Mouse (Mus musculus) heart, embryonic 12.5 days (tissue): ENCODE measurements around the gene Rbm44. TPM values are rescaled to one million over a fixed set of nuclear protein-coding genes. Genes with fewer than 3 reads are reported as not detected.

ENCODE experiments used
- ATAC-seq: fragments of 200-750 bp; cut with Nextera tagmentation; 2 replicates; pipeline ENCODE4 v1.8.0; 2017; ENCODE audit warnings: moderate TSS enrichment, moderate library complexity; ENCODE audit not compliant: insufficient number of reproducible peaks, low FRiP score
- H3K27ac ChIP-seq: fragments of 300-500 bp; sonication (generic); 2 replicates; pipeline ENCODE4 v1.5.1; 2016; ENCODE audit warnings: mild to moderate bottlenecking, moderate library complexity; ENCODE audit not compliant: poor library complexity, severe bottlenecking
- H3K27me3 ChIP-seq: fragments of 300-500 bp; sonication (generic); replicated peaks from 2 replicates; pipeline ENCODE4 v1.6.1; 2016; ENCODE audit warnings: mild to moderate bottlenecking, moderate library complexity
- H3K36me3 ChIP-seq: fragments of 300-500 bp; sonication (generic); 2 replicates; pipeline ENCODE4 v1.6.1; 2016; ENCODE audit warnings: mild to moderate bottlenecking, moderate library complexity
- H3K4me1 ChIP-seq: fragments of 300-500 bp; sonication (generic); replicated peaks from 2 replicates; pipeline ENCODE4 v1.6.1; 2016; ENCODE audit warnings: mild to moderate bottlenecking
- H3K4me2 ChIP-seq: fragments of 300-500 bp; sonication (generic); 2 replicates; pipeline ENCODE4 v1.6.1; 2016; ENCODE audit warnings: mild to moderate bottlenecking, moderate library complexity
- H3K4me3 ChIP-seq: fragments of 300-500 bp; sonication (generic); 2 replicates; pipeline ENCODE4 v1.5.1; 2016; ENCODE audit warnings: mild to moderate bottlenecking
- H3K9ac ChIP-seq: fragments of 300-500 bp; sonication (generic); 2 replicates; pipeline ENCODE4 v1.6.1; 2016; ENCODE audit warnings: mild to moderate bottlenecking, moderate library complexity
- H3K9me3 ChIP-seq: fragments of 300-500 bp; sonication (generic); replicated peaks from 2 replicates; pipeline ENCODE4 v1.6.1; 2016; ENCODE audit warnings: mild to moderate bottlenecking, moderate library complexity
- WGBS: fragments of 180-500 bp; shearing (Covaris S2); methylation state at CpG from one replicate; pipeline ENCODE4 v1.1.7; 2016; 5-methylcytosine and 5-hydroxymethylcytosine counted together
- polyA plus RNA-seq: library from polyadenylated mRNA; unstranded; fragments of >200 nt; fragmentation: Nextera tagmentation; extraction: Ambion mirVana; gene quantifications from 2 replicates; pipeline ENCODE4 v1.2.1, GENCODE M21; 2016

The Rbm44 gene
- polyA plus RNA-seq, 1 experiment from 2014 or later = 2.1 TPM

- Histone ChIP-seq H3K4me2 (no peak overlapping the region), H3K36me3 (no peaks in the 10 kb centered on the region), H3K9me3 (no peaks in the 10 kb centered on the region), H3K27me3 (no peaks in the 10 kb centered on the region), H3K4me3 (no peak overlapping the region), H3K27ac (peak overlapping the region; percentile 92), H3K9ac (peak overlapping the region; percentile 44; the same call in 1 of the 2 replicates), H3K4me1 (peaks cover 53% of the 10 kb centered on the region)
- ATAC-seq = peak; percentile 24; the same call in 1 of the 2 replicates
- 35% methylated on average over 6 of the region's 6 CpGs for WGBS
These were observed 64.5 kb downstream of the Rbm44 start for GRCm38 (mm10) chr1:91209343-91209742.

- peak overlapping the region; percentile 44; the same call in 1 of the 2 replicates for H3K9ac ChIP-seq
- H3K4me1 ChIP-seq = peaks cover 58% of the 10 kb centered on the region
These were observed 64.9 kb downstream of the Rbm44 start for GRCm38 (mm10) chr1:91209785-91210184.

GRCm38 (mm10) chr1:91211099-91211498, 66.2 kb downstream of the Rbm44 start:
- Histone ChIP-seq H3K4me3 (no peak overlapping the region), H3K9me3 (no peaks in the 10 kb centered on the region), H3K4me2 (no peak overlapping the region), H3K4me1 (peaks cover 69% of the 10 kb centered on the region), H3K27me3 (no peaks in the 10 kb centered on the region), H3K36me3 (no peaks in the 10 kb centered on the region), H3K27ac (peak overlapping the region; percentile 82), H3K9ac (no peak overlapping the region)
- ATAC-seq = no peak
- whole genome bisulfite sequencing = 80% methylated on average over 1 of the region's 1 CpGs

More at GRCm38 (mm10) chr1:91209785-91210184, 64.9 kb downstream of the Rbm44 start:
- no peak for ATAC-seq
- Histone ChIP-seq H3K4me3 (no peak overlapping the region), H3K4me2 (no peak overlapping the region), H3K27me3 (no peaks in the 10 kb centered on the region), H3K36me3 (no peaks in the 10 kb centered on the region), H3K9me3 (no peaks in the 10 kb centered on the region), H3K27ac (peak overlapping the region; percentile 92)
- WGBS = 70% methylated on average over 6 of the region's 6 CpGs

- H3K9me3 ChIP-seq = no peaks in the 10 kb centered on the region
- H3K4me1 ChIP-seq = peaks cover 74% of the 10 kb centered on the region
- no peak overlapping the region for H3K4me2 ChIP-seq
- H3K9ac ChIP-seq = no peak overlapping the region
- peak; percentile 30; the same call in 1 of the 2 replicates for ATAC-seq
- no peaks in the 10 kb centered on the region for H3K27me3 ChIP-seq
- H3K27ac ChIP-seq = peak overlapping the region; percentile 82
- 30% methylated on average over 7 of the region's 7 CpGs for WGBS
- no peaks in the 10 kb centered on the region for H3K36me3 ChIP-seq
- H3K4me3 ChIP-seq = no peak overlapping the region
These were observed 66.7 kb downstream of the Rbm44 start for GRCm38 (mm10) chr1:91211591-91212008.

GRCm38 (mm10) chr1:91215264-91215663, 70.4 kb downstream of the Rbm44 start:
- H3K4me3 ChIP-seq = no peak overlapping the region
- H3K4me2 ChIP-seq = no peak overlapping the region
- H3K36me3 ChIP-seq = no peaks in the 10 kb centered on the region
- peaks cover 66% of the 10 kb centered on the region for H3K4me1 ChIP-seq
- H3K27me3 ChIP-seq = no peaks in the 10 kb centered on the region
- H3K9ac ChIP-seq = no peak overlapping the region
- 81% methylated on average over 1 of the region's 1 CpGs for WGBS
- no peaks in the 10 kb centered on the region for H3K9me3 ChIP-seq
- peak overlapping the region; percentile 67 for H3K27ac ChIP-seq
- no peak for ATAC-seq

GRCm38 (mm10) chr1:91215981-91216380, 71.1 kb downstream of the Rbm44 start:
- H3K27me3 ChIP-seq = no peaks in the 10 kb centered on the region
- WGBS = 22% methylated on average over 1 of the region's 1 CpGs
- no peak for ATAC-seq
- peak overlapping the region; percentile 97 for H3K27ac ChIP-seq
- peaks cover 59% of the 10 kb centered on the region for H3K4me1 ChIP-seq
- H3K36me3 ChIP-seq = no peaks in the 10 kb centered on the region
- H3K4me2 ChIP-seq = no peak overlapping the region
- no peak overlapping the region for H3K4me3 ChIP-seq
- H3K9me3 ChIP-seq = no peaks in the 10 kb centered on the region
- H3K9ac ChIP-seq = no peak overlapping the region

GRCm38 (mm10) chr1:91216504-91217267, 71.8 kb downstream of the Rbm44 start:
- WGBS = 24% methylated on average over 10 of the region's 10 CpGs
- no peaks in the 10 kb centered on the region for H3K36me3 ChIP-seq
- peak overlapping the region; percentile 97 for H3K27ac ChIP-seq
- H3K4me2 ChIP-seq = peak overlapping the region; percentile 32
- ATAC-seq = peak; percentile 56; the same call in 1 of the 2 replicates
- no peaks in the 10 kb centered on the region for H3K27me3 ChIP-seq
- H3K4me1 ChIP-seq = peaks cover 52% of the 10 kb centered on the region
- no peaks in the 10 kb centered on the region for H3K9me3 ChIP-seq
- H3K9ac ChIP-seq = peak overlapping the region; percentile 21; the same call in 1 of the 2 replicates
- no peak overlapping the region for H3K4me3 ChIP-seq

GRCm38 (mm10) chr1:91219641-91220321, 74.9 kb downstream of the Rbm44 start:
- no peak for ATAC-seq
- Histone ChIP-seq H3K4me1 (peaks cover 30% of the 10 kb centered on the region), H3K27ac (no peak overlapping the region), H3K4me2 (no peak overlapping the region), H3K4me3 (no peak overlapping the region), H3K27me3 (no peaks in the 10 kb centered on the region), H3K9me3 (no peaks in the 10 kb centered on the region), H3K9ac (no peak overlapping the region), H3K36me3 (no peaks in the 10 kb centered on the region)
- WGBS = 73% methylated on average over 7 of the region's 7 CpGs

GRCm38 (mm10) chr1:91220322-91220672, 75.4 kb downstream of the Rbm44 start:
- WGBS = 77% methylated on average over 3 of the region's 3 CpGs
- Histone ChIP-seq H3K36me3 (no peaks in the 10 kb centered on the region), H3K4me2 (no peak overlapping the region), H3K9me3 (no peaks in the 10 kb centered on the region), H3K27ac (no peak overlapping the region), H3K27me3 (no peaks in the 10 kb centered on the region), H3K9ac (no peak overlapping the region), H3K4me3 (no peak overlapping the region), H3K4me1 (peaks cover 25% of the 10 kb centered on the region)
- ATAC-seq = no peak
